Mouse (Mus musculus): ENCODE data around the gene Slc22a23.

Slc22a23 gene

DNA sequence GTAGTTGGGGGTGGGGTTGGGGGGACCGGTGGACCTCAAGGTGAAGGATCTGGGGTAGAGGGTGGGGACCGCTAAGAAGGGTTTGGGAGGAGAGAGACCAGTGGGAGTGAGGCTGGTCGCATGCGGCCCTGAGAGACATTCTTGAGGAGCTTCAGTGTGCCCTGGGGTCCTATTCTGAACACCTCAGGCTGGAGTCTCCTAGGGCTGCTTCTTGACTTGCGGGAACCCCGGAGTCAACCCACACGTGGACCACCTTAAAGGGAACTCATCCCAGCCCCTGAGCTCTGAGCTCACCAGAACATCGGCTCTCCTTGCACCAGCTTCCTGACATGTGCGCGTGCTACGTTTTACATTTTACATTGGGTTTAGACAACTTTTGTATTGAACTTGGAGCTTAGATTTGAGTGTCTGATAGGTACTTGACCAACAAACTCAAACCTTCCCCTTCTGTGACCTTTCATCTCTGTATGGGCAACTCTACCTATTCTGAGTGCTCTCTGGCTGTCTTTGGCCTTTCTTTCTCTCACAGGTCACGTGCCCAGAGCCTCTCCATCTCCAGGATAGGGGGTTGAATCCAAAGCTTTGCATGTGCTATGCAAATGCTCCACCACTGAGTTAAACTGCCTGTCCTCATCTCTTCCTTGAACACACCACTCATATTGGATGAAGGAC is 181.5 kb downstream of the Slc22a23 start:
- peak; percentile 30 for DNase-seq (ENCODE audit: low read depth, low spot score)

DNA sequence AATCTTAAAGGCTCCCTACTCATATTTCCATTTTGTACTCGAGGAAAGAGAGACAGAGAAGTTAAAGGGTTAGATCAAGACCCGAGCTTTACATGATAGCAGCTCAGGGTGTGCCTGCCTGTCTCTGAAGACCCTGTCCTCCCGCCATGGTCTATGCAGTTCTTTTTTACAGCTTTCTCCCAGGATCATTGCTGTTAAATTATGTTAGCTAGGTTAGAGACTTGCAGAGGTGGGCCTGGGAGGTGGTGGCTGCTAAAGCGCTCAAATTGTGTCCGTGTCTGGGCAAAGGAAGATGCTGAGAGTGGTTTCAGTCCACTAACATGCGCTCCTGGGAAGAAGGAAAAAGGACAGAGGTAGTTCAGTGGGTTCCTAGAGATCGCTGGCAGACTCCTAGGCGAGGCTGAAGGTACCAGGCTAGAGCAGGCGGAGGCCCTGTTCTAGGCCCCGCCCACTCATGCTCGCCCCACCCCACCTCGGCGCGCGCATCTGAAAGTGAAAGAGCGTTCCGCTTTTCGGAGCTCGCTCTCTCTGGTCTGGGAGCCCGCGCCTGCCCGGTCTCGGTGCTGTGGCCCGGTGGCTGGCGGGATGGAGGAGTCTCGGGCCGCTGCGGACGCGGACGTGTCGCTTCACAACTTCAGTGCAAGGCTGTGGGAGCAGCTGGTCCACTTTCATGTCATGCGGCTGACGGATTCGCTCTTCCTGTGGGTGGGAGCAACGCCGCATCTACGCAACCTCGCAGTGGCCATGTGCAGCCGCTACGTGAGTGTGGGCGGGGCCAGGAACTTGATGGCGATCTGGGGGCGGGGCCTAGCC is 182.3 kb downstream of the Slc22a23 start, which contains the start of gene Psmg4:
TSS of gene Psmg4 (plus strand) at position 474 of the 813 bp plus-strand sequence.
- DNase-seq (ENCODE audit: low read depth, low spot score) = peak; percentile 96

DNA sequence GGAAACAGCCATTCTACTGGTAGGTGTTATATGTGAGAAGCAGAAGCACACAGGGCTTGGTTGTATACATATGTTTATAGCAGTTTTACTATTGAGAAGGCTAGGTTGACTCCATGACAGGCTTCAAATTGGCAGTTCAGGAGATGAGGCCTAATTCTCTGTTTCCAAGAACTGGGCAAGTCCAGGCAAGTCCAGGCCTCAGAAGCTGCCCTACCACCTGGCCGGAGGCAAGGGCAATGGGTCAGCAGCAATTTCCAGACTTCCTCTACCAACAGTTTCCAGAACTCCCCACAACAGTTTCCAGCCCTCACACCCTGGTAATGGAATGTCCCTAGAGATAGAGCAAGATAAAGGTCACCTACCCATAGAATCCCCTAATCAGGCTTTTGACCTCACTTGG is 185.1 kb downstream of the Slc22a23 start:
- no peak for DNase-seq (ENCODE audit: low read depth, low spot score)

GRCm38 (mm10) chr13:34157596-34158157 is 187.3 kb downstream of the Slc22a23 start:
- no peak for DNase-seq (ENCODE audit: low read depth, low spot score)

DNA sequence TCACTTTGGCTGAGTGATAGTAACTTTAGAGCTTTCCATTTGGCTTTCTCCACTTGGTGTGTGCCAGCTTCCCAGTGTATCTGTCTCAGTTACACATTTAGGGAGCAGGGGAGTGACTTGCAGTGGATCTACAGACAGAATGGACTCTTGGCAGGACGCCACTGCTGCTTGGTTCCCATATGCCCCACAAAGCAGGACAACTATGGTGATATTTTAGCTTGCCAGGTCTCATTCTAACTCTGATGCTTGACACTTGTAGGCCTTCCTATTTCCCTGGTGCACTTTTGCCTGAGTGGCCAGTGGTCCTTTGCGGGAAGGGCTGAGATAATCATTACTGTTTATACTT is 188.2 kb downstream of the Slc22a23 start:
- DNase-seq (ENCODE audit: low read depth, low spot score) = peak; percentile 95

- DNase-seq (ENCODE audit: low read depth, low spot score) = no peak
Measured at GRCm38 (mm10) chr13:34156133-34156839, 188.7 kb downstream of the Slc22a23 start.

DNA sequence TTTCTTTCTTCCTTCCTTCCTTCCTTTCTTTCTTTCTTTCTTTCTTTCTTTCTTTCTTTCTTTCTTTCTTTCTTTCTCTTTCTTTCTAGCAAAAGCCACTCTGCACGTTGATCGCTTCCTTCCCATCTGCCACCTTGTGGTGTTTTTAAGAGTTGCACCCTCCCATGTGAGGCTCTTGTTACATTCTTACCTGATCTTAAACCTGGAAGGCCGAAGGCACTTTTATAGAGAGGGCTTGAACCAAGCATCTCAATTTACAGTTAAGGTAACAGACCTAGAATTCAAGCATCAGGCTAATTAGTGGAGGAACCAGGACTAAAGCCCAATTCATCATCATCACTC is 190.1 kb downstream of the Slc22a23 start:
- peak; percentile 87 for DNase-seq (ENCODE audit: low read depth, low spot score)

- peak; percentile 89 for DNase-seq (ENCODE audit: low read depth, low spot score)
Measured at GRCm38 (mm10) chr13:34154217-34154930, 190.6 kb downstream of the Slc22a23 start.

DNA sequence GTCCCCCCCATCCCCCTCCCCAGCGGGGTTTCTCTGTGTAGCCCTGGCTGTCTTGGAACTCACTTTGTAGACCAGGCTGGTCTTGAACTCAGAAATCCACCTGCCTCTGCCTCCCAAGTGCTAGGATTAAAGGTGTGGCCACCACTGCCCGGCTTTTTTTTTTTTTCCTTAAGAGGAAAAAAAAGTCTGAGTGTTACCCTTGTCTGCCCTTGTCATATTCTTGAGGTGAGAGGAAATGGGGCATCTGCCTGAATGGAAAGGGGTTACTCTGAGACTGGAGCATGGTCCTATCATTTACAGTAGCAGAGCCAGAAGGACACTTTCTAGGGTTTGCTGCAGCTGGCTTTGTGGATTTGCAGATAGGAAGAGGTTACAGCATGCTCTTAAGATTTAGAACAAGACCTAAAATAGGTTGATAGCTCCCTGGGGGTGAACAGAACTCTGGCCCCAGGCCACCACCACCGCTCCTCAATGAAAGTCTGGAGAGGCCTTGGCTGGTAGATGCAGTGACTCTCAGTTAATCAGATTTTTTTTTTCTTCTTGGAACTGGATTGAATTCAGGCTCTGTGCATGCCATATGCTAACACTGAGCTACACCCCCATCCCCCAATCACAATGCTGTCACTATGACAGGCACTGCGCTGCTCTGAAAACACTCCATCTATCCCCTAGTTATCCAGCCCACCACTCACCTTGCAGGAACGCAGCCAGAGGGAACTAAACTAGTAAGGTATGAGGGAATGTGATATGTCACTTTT is 191.5 kb downstream of the Slc22a23 start:
- peak; percentile 84 for DNase-seq (ENCODE audit: low read depth, low spot score)

- DNase-seq (ENCODE audit: low read depth, low spot score) = no peak
Measured at GRCm38 (mm10) chr13:34152695-34153094, 192.3 kb downstream of the Slc22a23 start.

GRCm38 (mm10) chr13:34151425-34151824 is 193.6 kb downstream of the Slc22a23 start:
- DNase-seq (ENCODE audit: low read depth, low spot score) = no peak

- DNase-seq (ENCODE audit: low read depth, low spot score) = peak; percentile 81
Measured at GRCm38 (mm10) chr13:34150271-34151027, 194.5 kb downstream of the Slc22a23 start.

- no peak for DNase-seq (ENCODE audit: low read depth, low spot score)
Measured at GRCm38 (mm10) chr13:34149463-34150176, 195.4 kb downstream of the Slc22a23 start.

DNA sequence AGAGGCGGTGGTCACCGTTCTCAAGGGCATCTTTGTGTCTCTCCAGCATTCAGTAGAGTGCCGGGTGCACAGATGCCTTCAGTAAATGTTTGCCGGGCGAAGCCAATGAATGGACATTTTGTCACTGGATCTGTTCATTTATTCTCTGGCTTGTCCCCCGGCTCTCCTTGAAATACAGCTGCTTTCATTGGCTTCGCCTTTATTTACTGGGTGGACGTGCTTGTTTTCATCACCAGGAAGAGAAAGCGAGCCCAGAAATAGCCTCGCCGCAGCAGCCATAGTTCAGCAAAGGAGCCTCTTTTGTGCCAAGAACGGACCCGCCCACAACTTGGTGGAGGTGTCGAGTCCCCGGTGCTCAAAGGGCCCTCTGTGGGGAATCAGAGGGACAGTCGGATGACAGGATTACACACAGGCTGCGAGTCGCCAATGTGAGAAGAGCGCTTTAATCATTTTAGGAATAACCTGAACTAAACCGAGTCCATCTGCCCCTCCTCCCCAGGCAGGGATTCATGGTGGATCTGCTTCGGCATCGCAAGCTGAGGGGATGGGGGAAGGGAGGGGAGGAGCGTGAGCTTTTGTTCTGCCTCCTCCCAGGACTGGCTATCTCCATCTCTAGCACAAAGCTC is 196.1 kb downstream of the Slc22a23 start:
- peak; percentile 91 for DNase-seq (ENCODE audit: low read depth, low spot score)

GRCm38 (mm10) chr13:34148181-34148580 is 196.8 kb downstream of the Slc22a23 start:
- DNase-seq (ENCODE audit: low read depth, low spot score) = no peak

DNA sequence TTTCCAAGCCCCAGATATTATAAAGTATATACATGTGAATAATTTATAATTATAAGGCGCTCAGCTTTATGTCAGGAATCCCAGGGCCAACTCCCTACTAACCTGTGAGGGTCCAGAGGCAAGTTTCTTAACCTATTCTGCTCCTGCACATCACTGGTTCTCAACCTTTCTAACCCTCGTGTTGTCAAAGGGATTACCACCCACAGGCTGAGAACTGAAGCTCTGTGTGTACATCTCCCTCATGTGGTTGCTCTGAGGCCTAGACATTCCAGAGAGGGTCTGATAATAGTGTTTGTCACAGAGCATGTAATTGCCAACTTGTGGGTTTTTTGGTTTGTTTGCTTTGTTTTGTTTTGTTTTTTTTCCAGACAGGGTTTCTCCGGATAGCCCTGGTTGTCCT is 198.1 kb downstream of the Slc22a23 start:
- no peak for DNase-seq (ENCODE audit: low read depth, low spot score)

DNA sequence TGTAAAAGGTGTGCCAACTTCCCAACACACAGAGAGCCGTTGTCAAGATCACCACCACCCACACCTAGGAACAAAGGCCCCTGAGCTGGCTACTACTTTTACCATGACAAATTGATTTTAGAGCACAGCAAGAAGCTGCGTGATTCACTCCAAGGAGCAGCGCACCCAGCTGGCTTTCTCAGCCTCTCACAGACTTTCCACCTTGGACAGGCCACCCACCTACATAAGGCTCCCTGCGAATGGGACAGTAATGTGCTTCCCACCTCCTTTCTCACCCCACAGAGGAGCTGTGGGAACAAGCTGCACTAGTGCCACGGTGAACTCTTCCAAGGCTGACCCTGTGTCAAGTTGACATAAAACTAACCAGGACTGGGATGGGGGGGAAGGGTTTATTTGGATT is 201.6 kb downstream of the Slc22a23 start:
- no peak for DNase-seq (ENCODE audit: low read depth, low spot score)

GRCm38 (mm10) chr13:34136605-34137004 is 208.4 kb downstream of the Slc22a23 start:
- DNase-seq (ENCODE audit: low read depth, low spot score) = peak; percentile 88

GRCm38 (mm10) chr13:34134276-34134675 is 210.7 kb downstream of the Slc22a23 start:
- DNase-seq (ENCODE audit: low read depth, low spot score) = peak; percentile 90

Data from brain, adult 2 months (tissue).